ENCODE assay signal across 8 mouse cellular contexts in the genomic region with DNA sequence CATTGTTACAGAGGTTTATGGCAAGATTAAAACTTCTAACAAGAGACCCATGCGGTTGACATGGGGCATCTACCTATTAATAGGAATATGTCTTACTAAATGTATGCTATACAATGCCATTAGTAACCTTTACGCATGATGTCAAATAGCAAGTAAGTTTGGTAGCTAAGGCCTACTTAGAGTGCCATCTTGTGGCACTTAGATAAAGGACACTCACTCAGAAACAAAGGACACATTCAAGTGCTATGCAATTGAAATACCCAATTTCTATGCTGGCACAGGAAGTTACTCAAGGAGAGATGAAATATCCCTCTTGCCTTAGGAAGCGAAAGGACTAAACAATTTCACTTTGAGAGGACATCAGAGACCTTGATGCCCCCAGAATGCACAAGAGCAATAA. TPM values are rescaled to one million over a fixed set of nuclear protein-coding genes. Genes with fewer than 3 reads are reported as not detected.
DNase-seq lines count a peak whose midpoint lies in the region; ATAC-seq and TF ChIP-seq lines count a peak whose summit lies in the region.

No protein-coding gene starts in this region.

- H3K27ac ChIP-seq in forebrain, embryonic 13.5 days: no peak overlapping the region
- no peak overlapping the region for H3K27ac ChIP-seq in forebrain, embryonic 10.5 days
- H3K27ac ChIP-seq in lung, postnatal 0 days (ENCODE audit: low read length): no peak overlapping the region
- H3K27ac ChIP-seq in hindbrain, embryonic 12.5 days: 0 out of 2 replicates have a peak overlapping the region, but pooled peaks have one; percentile 4

- peak; percentile 84 for TF ChIP-seq CTCF in lung, postnatal 0 days (IDR thresholded peaks at IDR 0.05)

- H3K36me3 ChIP-seq in forebrain, embryonic 13.5 days (ENCODE audit: poor library complexity, severe bottlenecking): peaks cover 52% of the 10 kb centered on the region
- H3K36me3 ChIP-seq in forebrain, embryonic 10.5 days (replicated peaks): peaks cover 29% of the 10 kb centered on the region
- H3K36me3 ChIP-seq in lung, postnatal 0 days (ENCODE audit: insufficient read depth, low read length): no peaks in the 10 kb centered on the region; the same call in 1 of the 2 replicates
- peaks cover 25% of the 10 kb centered on the region for H3K36me3 ChIP-seq in hindbrain, embryonic 12.5 days

- H3K9me3 ChIP-seq in forebrain, embryonic 13.5 days (replicated peaks): no peaks in the 10 kb centered on the region
- H3K9me3 ChIP-seq in forebrain, embryonic 10.5 days: no peaks in the 10 kb centered on the region
- H3K9me3 ChIP-seq in lung, postnatal 0 days (ENCODE audit: low read length): no peaks in the 10 kb centered on the region
- H3K9me3 ChIP-seq in hindbrain, embryonic 12.5 days (replicated peaks): no peaks in the 10 kb centered on the region

- no peak overlapping the region for H3K4me2 ChIP-seq in forebrain, embryonic 13.5 days
- no peak overlapping the region for H3K4me2 ChIP-seq in lung, postnatal 0 days (replicated peaks; ENCODE audit: low read depth, low read length)
- H3K4me2 ChIP-seq in hindbrain, embryonic 12.5 days (replicated peaks): no peak overlapping the region

- no peaks in the 10 kb centered on the region for H3K4me1 ChIP-seq in forebrain, embryonic 13.5 days
- H3K4me1 ChIP-seq in forebrain, embryonic 10.5 days: no peaks in the 10 kb centered on the region
- no peaks in the 10 kb centered on the region for H3K4me1 ChIP-seq in lung, postnatal 0 days (ENCODE audit: insufficient read depth, low read depth, low read length)
- H3K4me1 ChIP-seq in hindbrain, embryonic 12.5 days: no peaks in the 10 kb centered on the region

- H3K4me3 ChIP-seq in forebrain, embryonic 13.5 days: no peak overlapping the region
- H3K4me3 ChIP-seq in forebrain, embryonic 10.5 days: no peak overlapping the region
- no peak overlapping the region for H3K4me3 ChIP-seq in lung, postnatal 0 days (ENCODE audit: low read depth, low read length)
- H3K4me3 ChIP-seq in hindbrain, embryonic 12.5 days: no peak overlapping the region

- 65% methylated on average over 3 of the region's 3 CpGs for WGBS in forebrain, embryonic 13.5 days
- WGBS in forebrain, embryonic 10.5 days: 75% methylated on average over 3 of the region's 3 CpGs
- WGBS in lung, postnatal 0 days: 50% methylated on average over 3 of the region's 3 CpGs
- 72% methylated on average over 3 of the region's 3 CpGs for WGBS in hindbrain, embryonic 12.5 days

- peak; percentile 77 for ATAC-seq in forebrain, embryonic 13.5 days
- ATAC-seq in lung, postnatal 0 days: no peak
- peak; percentile 61; the same call in 1 of the 2 replicates for ATAC-seq in hindbrain, embryonic 12.5 days (ENCODE audit: low FRiP score)
- no peak for ATAC-seq in cerebellum, adult (ENCODE audit: insufficient number of reproducible peaks, low FRiP score, low TSS enrichment)

- no peaks in the 10 kb centered on the region for H3K27me3 ChIP-seq in forebrain, embryonic 13.5 days
- H3K27me3 ChIP-seq in forebrain, embryonic 10.5 days (ENCODE audit: poor library complexity, severe bottlenecking): no peaks in the 10 kb centered on the region
- H3K27me3 ChIP-seq in lung, postnatal 0 days (replicated peaks; ENCODE audit: insufficient read depth, low read length): no peaks in the 10 kb centered on the region
- no peaks in the 10 kb centered on the region for H3K27me3 ChIP-seq in hindbrain, embryonic 12.5 days

- no peak overlapping the region for H3K9ac ChIP-seq in forebrain, embryonic 13.5 days
- no peak overlapping the region for H3K9ac ChIP-seq in lung, postnatal 0 days (replicated peaks; ENCODE audit: low read depth)
- H3K9ac ChIP-seq in hindbrain, embryonic 12.5 days: no peak overlapping the region

- no peak for TF ChIP-seq EP300 in lung, postnatal 0 days (IDR thresholded peaks at IDR 0.05)

- DNase-seq in forebrain, embryonic 10.5 days (ENCODE audit: extremely low spot score, low spot score): no peak
- DNase-seq in lung, postnatal 0 days (ENCODE audit: low spot score): peak; percentile 70
- no peak for DNase-seq in lung, postnatal 14 days
- peak; percentile 66 for DNase-seq in retina, embryonic 14.5 days (ENCODE audit: low spot score)
- DNase-seq in kidney, postnatal 10 days: no peak

RNA-seq across cellular contexts. Expression of a gene that starts 55.9 kb away (rescaled TPM):
- polyA plus RNA-seq in forebrain, embryonic 13.5 days (2015; fragmentation: Nextera tagmentation; extraction: Ambion mirVana): 12.4 and 13.4 TPM in 2 replicates
- polyA plus RNA-seq in forebrain, embryonic 10.5 days (2016; fragmentation: Nextera tagmentation; extraction: Ambion mirVana): 5.2 and 6.6 TPM in 2 replicates
- 7.5 and 8.0 TPM in 2 replicates for polyA plus RNA-seq in lung, postnatal 0 days (2015; fragmentation: Nextera tagmentation; extraction: Ambion mirVana)
- polyA plus RNA-seq in hindbrain, embryonic 12.5 days (2016; fragmentation: Nextera tagmentation; extraction: Ambion mirVana): 17.9 and 20.8 TPM in 2 replicates

Comparison
In these comparisons a context has a peak if more than half of its experiments do, and no peak if none do; other contexts are left out.
1. DNase-seq: peak in lung, postnatal 0 days (single experiment) and retina, embryonic 14.5 days (single experiment); none in forebrain, embryonic 10.5 days (single experiment), lung, postnatal 14 days (single experiment) and kidney, postnatal 10 days (single experiment).
2. ATAC-seq: peak in forebrain, embryonic 13.5 days (single experiment) and hindbrain, embryonic 12.5 days (single experiment); none in lung, postnatal 0 days (single experiment) and cerebellum, adult (single experiment).